Mouse (Mus musculus) heart, postnatal 0 days (tissue): ENCODE data around the gene Mta1. TPM values are rescaled to one million over a fixed set of nuclear protein-coding genes. Genes with fewer than 3 reads are reported as not detected.

Experiments
- ATAC-seq: fragments of 200-750 bp; cut with Nextera tagmentation; 2 replicates; pipeline ENCODE4 v1.8.0; 2017; ENCODE audit warnings: low read depth, moderate number of reproducible peaks, moderate library complexity; ENCODE audit not compliant: insufficient read depth
- DNase-seq: peaks from one replicate; pipeline ENCODE4 v3.0.0-alpha.2; 2016; ENCODE audit warnings: low spot score
- H3K27ac ChIP-seq: fragments of 300-500 bp; sonication (generic); 2 replicates; pipeline ENCODE4 v1.5.1; 2014; ENCODE audit warnings: low read depth, mild to moderate bottlenecking
- H3K27me3 ChIP-seq: fragments of 300-500 bp; sonication (generic); 2 replicates; pipeline ENCODE4 v1.6.1; 2014; ENCODE audit warnings: low read length, mixed read lengths; ENCODE audit not compliant: control insufficient read depth, insufficient read depth
- H3K36me3 ChIP-seq: fragments of 300-500 bp; sonication (generic); replicated peaks from 2 replicates; pipeline ENCODE4 v1.6.1; 2014; ENCODE audit warnings: low read length, mixed read lengths; ENCODE audit not compliant: control insufficient read depth, insufficient read depth
- H3K4me1 ChIP-seq: fragments of 300-500 bp; sonication (generic); 2 replicates; pipeline ENCODE4 v1.6.1; 2014; ENCODE audit warnings: antibody characterized with exemption; ENCODE audit not compliant: control insufficient read depth, insufficient read depth
- H3K4me2 ChIP-seq: fragments of 300-500 bp; sonication (generic); 2 replicates; pipeline ENCODE4 v1.6.1; 2014; ENCODE audit warnings: low read depth, mild to moderate bottlenecking, low read length, moderate library complexity
- H3K4me3 ChIP-seq: fragments of 300-500 bp; sonication (generic); 2 replicates; pipeline ENCODE4 v1.5.1; 2014; ENCODE audit warnings: low read depth, low read length
- H3K9ac ChIP-seq: fragments of 300-500 bp; sonication (generic); replicated peaks from 2 replicates; pipeline ENCODE4 v1.6.1; 2014; ENCODE audit warnings: low read depth, low read length, mixed read lengths
- H3K9me3 ChIP-seq: fragments of 300-500 bp; sonication (generic); replicated peaks from 2 replicates; pipeline ENCODE4 v1.6.1; 2016; ENCODE audit warnings: low read length; ENCODE audit not compliant: control insufficient read depth
- CTCF ChIP-seq: IDR thresholded peaks from 2 replicates; pipeline ENCODE4 v1.5.1; 2016; ENCODE audit warnings: antibody characterized with exemption, control low read depth, low read depth
- EP300 ChIP-seq: IDR thresholded peaks from 2 replicates; pipeline ENCODE4 v1.6.1; 2016; ENCODE audit warnings: antibody characterized with exemption, low read depth
- WGBS: fragments of 180-500 bp; shearing (Covaris S2); extraction: QIAGEN DNeasy Blood & Tissue Kit; methylation state at CpG from one replicate; pipeline ENCODE4 v1.1.7; 2014; 5-methylcytosine and 5-hydroxymethylcytosine counted together
- polyA plus RNA-seq: library from polyadenylated mRNA; unstranded; fragments of >200 nt; fragmentation: Nextera tagmentation; extraction: Ambion mirVana; gene quantifications from 2 replicates; pipeline ENCODE4 v1.2.1, GENCODE M21; 2015
- total RNA-seq: library from RNA; depleted of rRNA; stranded (reverse); fragments of >200 nt; gene quantifications from 2 replicates; pipeline ENCODE4 v1.2.3, GENCODE M21; 2014; ENCODE audit warnings: low replicate concordance

Mta1 gene
- total and polyA plus RNA-seq, 2 experiments from 2014 or later = 11.8 to 26.3 TPM

- no peaks in the 10 kb centered on the region for H3K36me3 ChIP-seq
- peaks cover 33% of the 10 kb centered on the region for H3K4me1 ChIP-seq
- peak overlapping the region; percentile 78 for H3K27ac ChIP-seq
- H3K9ac ChIP-seq = peak overlapping the region; percentile 88
- WGBS = under 1% methylated on average over 36 of the region's 60 CpGs
- 0 out of 2 replicates have a peak, but pooled peaks cover 5% of the 10 kb centered on the region for H3K27me3 ChIP-seq
- TF ChIP-seq CTCF (no peak), EP300 (no peak)
- peak; percentile 4; the same call in 1 of the 2 replicates for ATAC-seq
- peak overlapping the region; percentile 94 for H3K4me2 ChIP-seq
- H3K4me3 ChIP-seq = peak overlapping the region; percentile 83
- no peak for DNase-seq
- H3K9me3 ChIP-seq = no peaks in the 10 kb centered on the region
These were observed 563 bp downstream of the Mta1 start for GRCm38 (mm10) chr12:113098530-113099151.

GRCm38 (mm10) chr12:113099470-113100237 lies 1.6 kb downstream of the Mta1 start:
- H3K4me3 ChIP-seq = peak overlapping the region; percentile 83; the same call in 1 of the 2 replicates
- H3K4me2 ChIP-seq = peak overlapping the region; percentile 94
- H3K36me3 ChIP-seq = no peaks in the 10 kb centered on the region
- H3K9me3 ChIP-seq = no peaks in the 10 kb centered on the region
- peak overlapping the region; percentile 13; the same call in 1 of the 2 replicates for H3K27ac ChIP-seq
- ATAC-seq (no peak), DNase-seq (no peak)
- peaks cover 33% of the 10 kb centered on the region for H3K4me1 ChIP-seq
- 30% methylated on average over 6 of the region's 6 CpGs for WGBS
- H3K9ac ChIP-seq = peak overlapping the region; percentile 88; the same call in 1 of the 2 replicates
- 0 out of 2 replicates have a peak, but pooled peaks cover 5% of the 10 kb centered on the region for H3K27me3 ChIP-seq
- no peak for TF ChIP-seq CTCF
- TF ChIP-seq EP300 = no peak

DNA sequence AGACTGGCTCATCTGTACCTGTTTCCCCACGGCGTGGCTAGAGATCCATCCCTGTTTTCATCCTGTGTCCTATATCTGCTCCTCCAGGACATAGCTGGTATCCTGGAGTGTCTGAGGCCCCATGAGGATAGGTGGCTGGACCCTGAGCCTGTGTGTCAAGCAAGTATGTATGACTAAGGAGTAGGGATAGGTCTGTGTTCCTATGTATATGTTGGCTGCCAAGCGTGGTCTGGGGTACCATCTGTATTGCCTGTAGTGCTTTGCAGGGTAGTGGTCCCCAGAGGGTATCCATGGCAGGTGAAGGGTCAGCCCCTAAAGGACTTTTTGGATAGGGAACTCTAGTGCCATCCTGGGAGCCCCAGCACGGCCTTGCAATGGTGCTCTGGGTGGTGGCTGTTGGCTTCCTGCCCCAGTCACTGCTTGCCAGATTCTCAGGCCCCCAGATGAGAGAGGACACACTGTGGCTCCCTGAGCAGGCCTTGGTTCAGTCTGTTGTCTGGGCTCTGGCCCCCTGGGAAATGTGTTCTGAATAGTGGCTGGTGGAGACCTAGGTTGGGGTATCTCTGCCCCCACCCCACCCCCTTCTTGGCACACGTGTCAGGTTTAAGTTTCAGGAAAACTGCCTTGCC lies 2.5 kb downstream of the Mta1 start:
- DNase-seq (no peak), ATAC-seq (no peak)
- Histone ChIP-seq H3K27ac (peak overlapping the region; percentile 47; the same call in 1 of the 2 replicates), H3K4me3 (no peak overlapping the region), H3K36me3 (no peaks in the 10 kb centered on the region), H3K4me1 (peaks cover 33% of the 10 kb centered on the region), H3K27me3 (0 out of 2 replicates have a peak, but pooled peaks cover 5% of the 10 kb centered on the region), H3K9ac (no peak overlapping the region), H3K4me2 (no peak overlapping the region; the same call in 1 of the 2 replicates), H3K9me3 (no peaks in the 10 kb centered on the region)
- no peak for TF ChIP-seq CTCF
- TF ChIP-seq EP300 = no peak
- 48% methylated on average over 5 of the region's 5 CpGs for WGBS

- no peak overlapping the region for H3K9ac ChIP-seq
- no peak for ATAC-seq
These were observed 3.3 kb downstream of the Mta1 start for GRCm38 (mm10) chr12:113101251-113101960.

DNA sequence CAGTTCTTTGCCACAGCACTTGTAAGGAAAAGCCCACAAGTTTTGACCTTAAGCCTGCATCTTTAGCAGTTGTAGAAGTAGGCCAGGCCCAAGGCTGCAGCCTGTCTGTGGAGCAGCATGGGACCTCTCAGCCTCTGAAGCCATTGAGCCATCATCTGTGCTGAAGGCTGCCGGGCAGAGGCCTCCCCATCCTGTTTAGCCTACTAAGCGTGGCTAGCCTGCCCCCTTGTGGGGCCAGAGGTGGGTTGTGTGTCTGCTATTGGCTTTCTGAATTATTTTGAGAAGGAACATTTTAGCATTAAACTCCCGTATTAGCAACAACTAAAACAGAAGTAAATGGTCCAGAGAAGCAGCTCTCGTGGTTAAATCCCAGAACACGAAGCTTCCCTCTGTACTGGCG lies 4.4 kb downstream of the Mta1 start:
- TF ChIP-seq EP300 (no peak), CTCF (peak; percentile 62)
- Histone ChIP-seq H3K4me3 (no peak overlapping the region), H3K36me3 (no peaks in the 10 kb centered on the region), H3K9me3 (no peaks in the 10 kb centered on the region), H3K9ac (no peak overlapping the region), H3K4me2 (no peak overlapping the region), H3K4me1 (peaks cover 34% of the 10 kb centered on the region), H3K27ac (no peak overlapping the region), H3K27me3 (no peaks in the 10 kb centered on the region)
- DNase-seq (no peak), ATAC-seq (peak; percentile 53)
- WGBS = 60% methylated on average over 6 of the region's 6 CpGs

More at GRCm38 (mm10) chr12:113101251-113101960, 3.3 kb downstream of the Mta1 start:
- H3K9me3 ChIP-seq = no peaks in the 10 kb centered on the region
- H3K27ac ChIP-seq = peak overlapping the region; percentile 47; the same call in 1 of the 2 replicates
- H3K4me2 ChIP-seq = no peak overlapping the region
- WGBS = 67% methylated on average over 9 of the region's 9 CpGs
- DNase-seq = no peak
- peaks cover 33% of the 10 kb centered on the region for H3K4me1 ChIP-seq
- no peaks in the 10 kb centered on the region for H3K36me3 ChIP-seq
- H3K4me3 ChIP-seq = no peak overlapping the region
- H3K27me3 ChIP-seq = no peaks in the 10 kb centered on the region
- no peak for TF ChIP-seq CTCF
- TF ChIP-seq EP300 = no peak
